ENCODE assay signal across 12 mouse cellular contexts in genomic region chr9:22099922-22100321, GRCm38 (mm10). TPM values are rescaled to one million over a fixed set of nuclear protein-coding genes. Genes with fewer than 3 reads are reported as not detected.
DNase-seq lines count a peak whose midpoint lies in the region; ATAC-seq and TF ChIP-seq lines count a peak whose summit lies in the region.
"Had no signal": no experiment of that assay in that cellular context is flagged by ENCODE, and none has a peak within 500 bp of the region (broad histone marks: within the 10 kb centered on the region; RNA-seq: fewer than 3 reads in every experiment).

No protein-coding gene starts in this region.

- ATAC-seq in kidney, embryonic 14.5 days (ENCODE audit: low FRiP score, low TSS enrichment), result no peak
- ATAC-seq in limb, embryonic 11.5 days (ENCODE audit: insufficient number of reproducible peaks, low FRiP score, low TSS enrichment, low read depth), result no peak
- no peak for ATAC-seq in megakaryocyte-erythroid progenitor cell, adult 5-6 weeks (replicated peaks; ENCODE audit: low FRiP score, low TSS enrichment, poor library complexity, severe bottlenecking)
- ATAC-seq: forebrain, embryonic 15.5 days had no signal

- no peak for TF ChIP-seq EP300 in ES-Bruce4 (IDR thresholded peaks at IDR 0.05; ENCODE audit: insufficient read depth, low read depth, low read length)

- no peak for TF ChIP-seq POLR2A in ES-Bruce4 (IDR thresholded peaks at IDR 0.05; ENCODE audit: insufficient read depth, low read length)

- peak overlapping the region; percentile 12; the same call in 1 of the 2 replicates for H3K4me3 ChIP-seq in kidney, embryonic 14.5 days (ENCODE audit: low read length)
- peak overlapping the region; percentile 35 for H3K4me3 ChIP-seq in ES-Bruce4 (ENCODE audit: low read depth, low read length)
- no peak overlapping the region for H3K4me3 ChIP-seq in limb, embryonic 11.5 days (ENCODE audit: low read depth, low read length)
- H3K4me3 ChIP-seq: forebrain, embryonic 15.5 days; neural tube, embryonic 13.5 days had no signal

- intact Hi-C loops in left cerebral cortex, postnatal 25 days (cut with DNase I), result no loop called here

- peak overlapping the region; percentile 7; the same call in 1 of the 2 replicates for H3K9ac ChIP-seq in kidney, embryonic 14.5 days (ENCODE audit: low read depth, low read length)
- peak overlapping the region; percentile 24; the same call in 1 of the 2 replicates for H3K9ac ChIP-seq in ES-Bruce4 (ENCODE audit: low read depth, poor library complexity, severe bottlenecking)
- no peak overlapping the region for H3K9ac ChIP-seq in limb, embryonic 11.5 days (ENCODE audit: low read length)
- H3K9ac ChIP-seq: forebrain, embryonic 15.5 days; hindbrain, embryonic 14.5 days; neural tube, embryonic 13.5 days had no signal

- H3K36me3 ChIP-seq in kidney, embryonic 14.5 days (ENCODE audit: control insufficient read depth, insufficient read depth, low read length), result no peaks in the 10 kb centered on the region
- H3K36me3 ChIP-seq in ES-Bruce4 (ENCODE audit: control insufficient read depth, insufficient read depth, low read length, poor library complexity, severe bottlenecking), result no peaks in the 10 kb centered on the region
- no peaks in the 10 kb centered on the region for H3K36me3 ChIP-seq in limb, embryonic 11.5 days (ENCODE audit: control insufficient read depth, insufficient read depth, low read length)
- H3K36me3 ChIP-seq: forebrain, embryonic 15.5 days; neural tube, embryonic 13.5 days had no signal

- peaks cover 22% of the 10 kb centered on the region for H3K27me3 ChIP-seq in kidney, embryonic 14.5 days (ENCODE audit: control insufficient read depth, insufficient read depth, low read length)
- no peaks in the 10 kb centered on the region; the same call in 1 of the 2 replicates for H3K27me3 ChIP-seq in ES-Bruce4 (ENCODE audit: control insufficient read depth, insufficient read depth, low read length, poor library complexity, severe bottlenecking)
- H3K27me3 ChIP-seq in limb, embryonic 11.5 days (ENCODE audit: control insufficient read depth, insufficient read depth, low read length), result peaks cover 32% of the 10 kb centered on the region

- no peak for DNase-seq in kidney, adult 8-10 months
- DNase-seq in R1 (ENCODE audit: low read depth, low spot score), result peak; percentile 42
- DNase-seq in limb, embryonic 11.5 days (ENCODE audit: low spot score), result peak; percentile 29
- no peak for DNase-seq in left cerebral cortex, postnatal 25 days (ENCODE audit: low spot score in 2 of 2)
- DNase-seq: lung, postnatal 4 days; thymus, postnatal 36 days had no signal

- WGBS in kidney, embryonic 14.5 days, result 3% methylated on average over 17 of the region's 18 CpGs
- WGBS in limb, embryonic 11.5 days, result 3% methylated on average over 18 of the region's 18 CpGs

- 0 out of 2 replicates have a peak, but pooled peaks cover 4% of the 10 kb centered on the region for H3K4me1 ChIP-seq in kidney, embryonic 14.5 days (ENCODE audit: control insufficient read depth, insufficient read depth, low read length)
- no peaks in the 10 kb centered on the region for H3K4me1 ChIP-seq in ES-Bruce4 (ENCODE audit: control insufficient read depth, insufficient read depth, low read length)
- H3K4me1 ChIP-seq in limb, embryonic 11.5 days (ENCODE audit: control insufficient read depth, insufficient read depth, low read length), result 0 out of 2 replicates have a peak, but pooled peaks cover 3% of the 10 kb centered on the region

- H3K4me2 ChIP-seq in kidney, embryonic 14.5 days (replicated peaks; ENCODE audit: low read depth, low read length), result peak overlapping the region; percentile 25; the same call in 1 of the 2 replicates
- no peak overlapping the region; the same call in 1 of the 2 replicates for H3K4me2 ChIP-seq in limb, embryonic 11.5 days (ENCODE audit: low read depth, severe bottlenecking)
- H3K4me2 ChIP-seq: forebrain, embryonic 15.5 days; hindbrain, embryonic 14.5 days; neural tube, embryonic 13.5 days had no signal

- no peak for TF ChIP-seq CTCF in ES-Bruce4 (IDR thresholded peaks at IDR 0.05; ENCODE audit: low read depth, low read length)

- H3K27ac ChIP-seq in kidney, embryonic 14.5 days (ENCODE audit: low read depth, low read length), result no peak overlapping the region
- H3K27ac ChIP-seq in ES-Bruce4 (ENCODE audit: insufficient read depth, low read length), result no peak overlapping the region
- no peak overlapping the region for H3K27ac ChIP-seq in limb, embryonic 11.5 days (replicated peaks; ENCODE audit: low read depth, low read length)
- H3K27ac ChIP-seq: forebrain, embryonic 15.5 days; hindbrain, embryonic 14.5 days; neural tube, embryonic 13.5 days had no signal

- H3K9me3 ChIP-seq in kidney, embryonic 14.5 days (ENCODE audit: control insufficient read depth, low read length), result no peaks in the 10 kb centered on the region
- H3K9me3 ChIP-seq in ES-Bruce4 (replicated peaks; ENCODE audit: control insufficient read depth, insufficient read depth, low read length, poor library complexity, severe bottlenecking), result no peaks in the 10 kb centered on the region
- no peaks in the 10 kb centered on the region for H3K9me3 ChIP-seq in limb, embryonic 11.5 days (ENCODE audit: control insufficient read depth, low read length)
- H3K9me3 ChIP-seq: forebrain, embryonic 15.5 days; neural tube, embryonic 13.5 days had no signal

RNA-seq across cellular contexts. Expression of gene Cnn1, which starts 0.9 kb away (rescaled TPM):
- 4.7 and 5.1 TPM in 2 replicates for polyA plus RNA-seq in kidney, embryonic 14.5 days (2014; fragmentation: Nextera tagmentation; extraction: Ambion mirVana)
- polyA plus RNA-seq in ES-Bruce4 (2011; ENCODE audit: insufficient read depth, insufficient read length, low read depth, missing spikeins), result 7.8 and 10.1 TPM in 2 replicates
- polyA plus RNA-seq in limb, embryonic 11.5 days (2014; fragmentation: Nextera tagmentation; extraction: Ambion mirVana), result 0.84 and 0.89 TPM in 2 replicates
- 1 to 10 TPM in 1 of 2 experiments, under 1 TPM in 1; 0.25 to 1.0 TPM for total RNA-seq in left cerebral cortex, postnatal 25 days (2021)
- not detected in 2 replicates for total RNA-seq in megakaryocyte-erythroid progenitor cell, adult 5-6 weeks (2014; fragmentation: Nextera tagmentation)
- total RNA-seq in megakaryocyte-erythroid progenitor cell, adult 5-6 weeks (2017), result 0.19 TPM in 1 of 2 replicates, not detected in the other

RNA-seq across cellular contexts. Expression of gene Ecsit, which starts 14.7 kb away (rescaled TPM):
- 29.9 and 41.5 TPM in 2 replicates for polyA plus RNA-seq in kidney, embryonic 14.5 days (2014; fragmentation: Nextera tagmentation; extraction: Ambion mirVana)
- 20.9 and 21.9 TPM in 2 replicates for polyA plus RNA-seq in ES-Bruce4 (2011; ENCODE audit: insufficient read depth, insufficient read length, low read depth, missing spikeins)
- 29.1 and 29.9 TPM in 2 replicates for polyA plus RNA-seq in limb, embryonic 11.5 days (2014; fragmentation: Nextera tagmentation; extraction: Ambion mirVana)
- 10 to 100 TPM; 40.5 to 45.2 TPM for total RNA-seq in left cerebral cortex, postnatal 25 days (2021)
- 35.7 and 37.0 TPM in 2 replicates for total RNA-seq in megakaryocyte-erythroid progenitor cell, adult 5-6 weeks (2014; fragmentation: Nextera tagmentation)
- 18.6 and 36.6 TPM in 2 replicates for total RNA-seq in megakaryocyte-erythroid progenitor cell, adult 5-6 weeks (2017)

RNA-seq across cellular contexts. Expression of gene Elof1, which starts 17.1 kb away (rescaled TPM):
- polyA plus RNA-seq in kidney, embryonic 14.5 days (2014; fragmentation: Nextera tagmentation; extraction: Ambion mirVana), result 216 and 237 TPM in 2 replicates
- 48.4 and 49.8 TPM in 2 replicates for polyA plus RNA-seq in ES-Bruce4 (2011; ENCODE audit: insufficient read depth, insufficient read length, low read depth, missing spikeins)
- polyA plus RNA-seq in limb, embryonic 11.5 days (2014; fragmentation: Nextera tagmentation; extraction: Ambion mirVana), result 223 and 231 TPM in 2 replicates
- total RNA-seq in left cerebral cortex, postnatal 25 days (2021), result 10 to 100 TPM; 66.9 to 71.1 TPM
- total RNA-seq in megakaryocyte-erythroid progenitor cell, adult 5-6 weeks (2014; fragmentation: Nextera tagmentation), result 95.3 and 98.7 TPM in 2 replicates
- total RNA-seq in megakaryocyte-erythroid progenitor cell, adult 5-6 weeks (2017), result 31.1 and 51.7 TPM in 2 replicates

RNA-seq across cellular contexts. Expression of gene Zfp653, which starts 28.7 kb away (rescaled TPM):
- polyA plus RNA-seq in kidney, embryonic 14.5 days (2014; fragmentation: Nextera tagmentation; extraction: Ambion mirVana), result 9.9 and 11.0 TPM in 2 replicates
- 7.2 and 8.8 TPM in 2 replicates for polyA plus RNA-seq in ES-Bruce4 (2011; ENCODE audit: insufficient read depth, insufficient read length, low read depth, missing spikeins)
- 5.8 and 8.7 TPM in 2 replicates for polyA plus RNA-seq in limb, embryonic 11.5 days (2014; fragmentation: Nextera tagmentation; extraction: Ambion mirVana)
- 10 to 100 TPM; 18.0 to 19.3 TPM for total RNA-seq in left cerebral cortex, postnatal 25 days (2021)
- 10.0 and 11.0 TPM in 2 replicates for total RNA-seq in megakaryocyte-erythroid progenitor cell, adult 5-6 weeks (2014; fragmentation: Nextera tagmentation)
- total RNA-seq in megakaryocyte-erythroid progenitor cell, adult 5-6 weeks (2017), result 4.2 and 9.0 TPM in 2 replicates

RNA-seq across cellular contexts. Expression of gene Gm49318, which starts 28.9 kb away (rescaled TPM):
- not detected in 2 replicates for polyA plus RNA-seq in kidney, embryonic 14.5 days (2014; fragmentation: Nextera tagmentation; extraction: Ambion mirVana)
- polyA plus RNA-seq in ES-Bruce4 (2011; ENCODE audit: insufficient read depth, insufficient read length, low read depth, missing spikeins), result not detected in 2 replicates
- polyA plus RNA-seq in limb, embryonic 11.5 days (2014; fragmentation: Nextera tagmentation; extraction: Ambion mirVana), result not detected in 2 replicates
- total RNA-seq in left cerebral cortex, postnatal 25 days (2021), result 1 to 10 TPM in 1 of 2 experiments, under 1 TPM in 1; 0.94 to 4.1 TPM
- total RNA-seq in megakaryocyte-erythroid progenitor cell, adult 5-6 weeks (2014; fragmentation: Nextera tagmentation), result not detected in 2 replicates
- total RNA-seq in megakaryocyte-erythroid progenitor cell, adult 5-6 weeks (2017), result not detected in 2 replicates
- polyA plus RNA-seq: forebrain, embryonic 15.5 days; hindbrain, embryonic 14.5 days; neural tube, embryonic 13.5 days had no signal

Comparison
In these comparisons a context has a peak if more than half of its experiments do, and no peak if none do; other contexts are left out.
1. DNase-seq: peak in R1 (single experiment) and limb, embryonic 11.5 days (single experiment); none in kidney, adult 8-10 months (0 of 2) and left cerebral cortex, postnatal 25 days (0 of 2).